Mouse (Mus musculus) lung, postnatal 0 days (tissue): Measurements from ENCODE around the gene Pde10a.

Experiments
- CTCF ChIP-seq: IDR thresholded peaks from 2 replicates; pipeline ENCODE4 v1.5.1; 2016; ENCODE audit warnings: antibody characterized with exemption, mild to moderate bottlenecking
- EP300 ChIP-seq: IDR thresholded peaks from 2 replicates; pipeline ENCODE4 v1.6.1; 2016; ENCODE audit warnings: antibody characterized with exemption, mild to moderate bottlenecking, control low read depth

DNA sequence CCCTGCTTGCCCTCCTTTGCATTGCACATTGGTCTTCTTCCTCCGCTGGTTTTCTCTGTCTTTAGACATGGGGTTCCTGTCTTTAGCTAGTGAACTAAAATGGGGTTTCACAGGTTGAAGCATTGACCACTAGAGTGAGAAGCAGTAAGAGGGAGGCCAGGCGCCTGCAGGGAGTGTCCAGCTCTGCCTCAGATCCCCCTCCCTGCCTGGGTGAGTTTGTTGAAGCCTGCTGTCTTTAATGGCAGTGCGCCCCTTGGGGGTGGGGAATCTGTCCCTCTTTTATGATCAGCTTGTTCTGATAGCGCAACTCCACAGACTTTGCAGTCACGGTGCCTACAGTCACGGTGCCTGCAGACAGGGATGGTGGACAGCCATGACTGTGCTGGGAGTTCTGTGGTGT, 96.7 kb downstream of the Pde10a start:
- TF ChIP-seq EP300 (no peak), CTCF (no peak)
